Mouse (Mus musculus) megakaryocyte-erythroid progenitor cell, adult 5 weeks (primary cell): ENCODE data around the gene Aacs. TPM values are rescaled to one million over a fixed set of nuclear protein-coding genes. Genes with fewer than 3 reads are reported as not detected.

Source experiments
- polyA plus RNA-seq: library from polyadenylated mRNA; stranded (reverse); fragments of >175 nt; gene quantifications from 2 replicates; pipeline ENCODE4 v1.2.3, GENCODE M21; 2012

Aacs gene
- 19.0 and 26.4 TPM in 2 replicates for polyA plus RNA-seq

DNA sequence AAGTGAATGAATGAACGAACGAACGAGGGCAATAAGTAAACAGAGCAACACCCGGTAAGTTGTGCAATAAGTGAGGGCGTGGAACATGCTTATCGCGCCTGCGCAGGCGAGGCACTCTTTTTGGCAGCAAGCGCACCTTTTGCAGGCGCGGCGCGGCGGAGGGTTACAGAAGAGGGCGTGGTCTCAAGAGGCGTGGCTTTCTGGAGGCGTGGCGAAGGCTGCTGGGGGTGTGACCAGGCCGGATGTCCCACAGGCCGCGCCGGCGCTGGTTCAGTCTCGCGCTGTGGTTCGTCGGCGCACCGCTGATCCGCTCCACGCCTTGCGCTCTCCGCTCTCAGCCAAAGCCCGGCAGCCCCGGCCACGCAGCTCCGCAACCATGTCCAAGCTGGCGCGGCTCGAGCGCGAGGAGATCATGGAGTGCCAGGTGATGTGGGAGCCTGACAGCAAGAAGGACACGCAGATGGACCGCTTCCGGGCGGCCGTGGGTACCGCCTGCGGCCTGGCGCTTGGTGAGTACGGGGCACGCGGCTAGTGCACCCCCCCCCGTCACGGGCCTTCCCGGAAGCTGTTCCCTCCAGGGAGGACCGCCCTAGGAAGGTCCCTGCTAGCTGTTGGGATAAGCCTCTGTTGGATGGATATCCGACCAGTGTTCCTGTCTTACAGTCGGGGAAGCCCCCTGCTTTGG lies at the start of gene Aacs:
Gene Aacs, plus strand, starts transcription at position 214 of the 685 bp plus-strand sequence.

DNA sequence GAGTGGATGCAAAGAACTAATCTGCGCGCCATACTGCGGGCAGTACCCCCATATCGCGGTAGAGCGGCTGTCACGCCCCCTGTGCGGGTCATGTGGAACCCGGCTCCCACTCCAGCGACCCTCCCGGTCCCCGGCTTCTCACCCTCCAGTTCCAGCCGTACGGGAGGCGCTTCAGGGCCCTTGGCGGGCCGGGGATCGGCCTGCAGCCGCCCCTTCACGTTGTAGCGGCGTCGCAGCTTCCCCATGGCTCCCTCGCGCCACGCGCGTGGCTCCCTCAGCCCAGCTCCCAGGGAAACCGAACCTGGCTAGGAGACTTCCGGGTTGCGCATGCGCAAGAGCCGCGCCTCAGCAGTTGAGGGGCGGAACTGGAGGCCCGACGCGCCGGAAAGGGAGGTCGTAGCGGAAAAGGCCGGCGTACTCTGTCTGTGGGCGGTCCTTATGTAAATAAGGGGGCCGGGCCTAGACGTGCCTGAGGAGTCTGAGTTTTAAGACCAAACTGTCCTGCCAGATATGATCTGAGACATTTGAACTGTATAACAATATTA lies 41.7 kb upstream of the Aacs start, which contains the start of gene Dhx37:
Gene Dhx37, minus strand, starts transcription at position 329 of the 545 bp plus-strand sequence.

DNA sequence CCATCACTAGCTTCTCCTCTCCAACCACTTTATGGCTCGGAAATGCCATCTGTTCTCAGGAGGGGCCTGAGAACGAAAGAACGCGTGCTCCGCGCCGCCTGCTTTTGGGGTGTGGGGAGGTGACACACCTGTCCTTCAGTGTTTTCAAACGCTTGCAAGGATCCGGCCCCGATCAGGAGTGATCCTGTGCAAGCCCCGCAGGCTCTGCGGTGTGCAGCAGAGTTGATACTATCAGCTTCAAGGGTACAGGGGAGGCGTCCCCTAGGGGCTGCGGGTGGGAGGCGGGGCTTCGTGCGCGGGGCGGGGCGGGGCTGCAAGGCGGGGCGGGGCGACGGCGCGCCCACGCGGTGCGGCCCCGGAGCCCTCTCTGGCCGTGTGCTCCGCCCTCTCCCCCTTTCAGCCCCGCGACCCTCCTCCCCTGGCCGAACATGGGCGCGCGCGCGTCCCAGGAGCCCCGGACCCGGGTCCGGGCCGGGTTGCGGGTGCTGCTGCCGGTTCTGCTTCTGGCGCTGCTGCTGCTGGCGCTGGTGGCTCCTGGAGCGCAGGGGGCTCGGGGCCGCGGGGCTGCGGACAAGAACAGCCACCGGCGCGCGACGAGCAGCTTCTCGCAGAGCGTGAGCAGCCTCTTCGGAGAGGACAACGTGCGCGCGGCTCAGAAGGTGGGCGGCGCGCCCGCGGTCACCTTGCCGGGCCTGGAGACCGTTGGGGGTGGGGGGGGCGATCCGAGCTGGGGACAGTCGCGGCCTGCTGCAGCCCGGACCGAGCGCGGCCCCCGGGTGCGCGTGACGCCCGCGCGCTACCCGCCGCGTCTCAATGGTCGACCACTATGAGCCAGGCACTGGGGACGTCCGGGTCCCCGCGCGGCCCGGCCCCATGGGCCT lies 34.1 kb upstream of the Aacs start, which contains the start of gene Bri3bp:
Gene Bri3bp, plus strand, starts transcription at position 335 of the 881 bp plus-strand sequence.

DNA sequence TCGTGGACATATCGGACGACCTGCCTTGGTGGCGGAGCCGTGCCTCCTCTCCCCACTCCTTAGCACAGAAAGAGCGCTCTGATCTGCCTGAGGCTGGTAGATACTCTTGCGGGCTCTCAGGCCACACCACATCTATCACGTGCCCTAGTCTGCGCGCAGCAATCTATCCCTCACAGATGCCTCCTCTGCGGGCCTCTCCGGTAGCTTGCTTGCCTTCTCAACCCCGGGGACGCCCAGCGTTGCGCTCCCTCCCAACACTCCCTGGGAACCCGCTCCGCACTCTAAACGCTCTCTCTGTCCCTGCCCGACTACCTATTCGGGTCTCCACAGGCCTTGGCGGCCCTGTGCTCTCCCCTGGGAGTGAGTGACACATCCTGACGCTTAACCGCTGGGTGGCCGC lies 56.0 kb downstream of the Aacs start, which contains the start of gene Tmem132b:
Gene Tmem132b, plus strand, starts transcription at position 141 of the 400 bp plus-strand sequence.

Other genes starting within 250 kb of the Aacs start
- gene Scarb1, start 134.7 kb upstream of the Aacs start, polyA plus RNA-seq = 55.0 and 68.0 TPM in 2 replicates
- 3.3 and 3.4 TPM in 2 replicates for gene Gm10382, start 86.5 kb upstream of the Aacs start, polyA plus RNA-seq
- 312 and 345 TPM in 2 replicates for gene Ubc, start 85.6 kb upstream of the Aacs start, polyA plus RNA-seq
- gene Dhx37, start 41.7 kb upstream of the Aacs start, polyA plus RNA-seq = 75.6 and 78.4 TPM in 2 replicates
- gene Bri3bp, start 34.2 kb upstream of the Aacs start, polyA plus RNA-seq = 50.9 and 55.2 TPM in 2 replicates
- gene Tmem132b, start 56.0 kb downstream of the Aacs start, polyA plus RNA-seq = not detected in 2 replicates